Mouse (Mus musculus) heart, postnatal 0 days (tissue): ENCODE data around the gene Snap91.

ENCODE experiments used
- CTCF ChIP-seq: IDR thresholded peaks from 2 replicates; pipeline ENCODE4 v1.5.1; 2016; ENCODE audit warnings: antibody characterized with exemption, control low read depth, low read depth
- EP300 ChIP-seq: IDR thresholded peaks from 2 replicates; pipeline ENCODE4 v1.6.1; 2016; ENCODE audit warnings: antibody characterized with exemption, low read depth

DNA sequence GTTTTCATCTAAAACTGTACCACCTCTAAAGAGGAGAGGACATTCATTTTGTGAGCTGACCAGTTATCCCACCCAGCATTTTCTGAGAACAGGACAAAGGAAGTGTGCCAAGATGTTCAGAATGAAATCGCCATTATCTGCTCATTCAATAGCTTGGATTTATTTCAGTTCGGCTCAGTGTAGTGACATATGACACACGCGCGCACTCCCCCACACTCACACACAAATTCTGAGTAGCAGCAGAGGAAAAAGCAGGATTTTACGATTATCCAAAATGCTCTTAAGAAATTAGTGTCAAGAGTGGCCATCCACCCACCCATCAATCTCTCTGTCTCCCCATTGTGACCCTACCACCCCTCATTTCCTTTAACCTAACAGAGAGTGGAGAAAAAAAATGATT, 1.7 kb downstream of the Snap91 start:
- TF ChIP-seq CTCF (no peak), EP300 (no peak)
